Mouse (Mus musculus) ES-E14 (cell line): ENCODE data around the gene Hmgb4.

Source experiments
- CHD2 ChIP-seq: IDR thresholded peaks from 2 replicates; pipeline ENCODE4 v1.6.1; 2014; ENCODE audit warnings: mild to moderate bottlenecking, low read depth, low read length, inconsistent platforms
- HCFC1 ChIP-seq: IDR thresholded peaks from 2 replicates; pipeline ENCODE4 v1.6.1; 2012; ENCODE audit warnings: low read length, inconsistent platforms, borderline replicate concordance; ENCODE audit not compliant: insufficient read depth
- MAFK ChIP-seq: IDR thresholded peaks from 2 replicates; pipeline ENCODE4 v1.6.1; 2014; ENCODE audit warnings: mild to moderate bottlenecking, low read depth, low read length, inconsistent platforms; ENCODE audit not compliant: insufficient read depth
- ZC3H11A ChIP-seq: IDR thresholded peaks from 2 replicates; pipeline ENCODE4 v1.6.1; 2012; ENCODE audit warnings: low read depth, mild to moderate bottlenecking, inconsistent platforms, low read length, borderline replicate concordance
- ZNF384 ChIP-seq: IDR thresholded peaks from 2 replicates; pipeline ENCODE4 v1.6.1; 2012; ENCODE audit warnings: low read depth, low read length, inconsistent platforms

DNA sequence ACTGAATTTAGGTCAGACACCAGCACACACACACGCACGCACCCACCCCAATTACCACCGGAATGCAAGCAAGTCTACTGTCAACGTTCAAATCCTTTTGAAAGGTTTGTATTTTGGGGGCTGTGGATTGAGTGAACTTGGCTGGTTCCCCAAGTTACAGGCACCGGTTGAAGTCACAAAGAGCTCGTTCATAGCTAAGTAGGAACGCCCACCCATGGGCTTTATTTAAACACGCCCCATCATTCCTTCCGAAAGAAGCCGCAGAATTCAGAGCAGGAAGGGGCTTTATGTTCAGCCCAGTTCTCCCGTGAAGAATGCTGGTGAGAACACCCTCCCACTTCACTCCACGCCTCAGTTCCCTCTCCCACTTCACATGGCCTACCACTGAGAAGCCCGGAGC, 27.3 kb downstream of the Hmgb4 start:
- TF ChIP-seq MAFK (no peak), ZC3H11A (no peak), HCFC1 (no peak), ZNF384 (no peak), CHD2 (no peak)
